Mouse (Mus musculus): Measurements from ENCODE around the gene Cmss1.

The Cmss1 gene

DNA sequence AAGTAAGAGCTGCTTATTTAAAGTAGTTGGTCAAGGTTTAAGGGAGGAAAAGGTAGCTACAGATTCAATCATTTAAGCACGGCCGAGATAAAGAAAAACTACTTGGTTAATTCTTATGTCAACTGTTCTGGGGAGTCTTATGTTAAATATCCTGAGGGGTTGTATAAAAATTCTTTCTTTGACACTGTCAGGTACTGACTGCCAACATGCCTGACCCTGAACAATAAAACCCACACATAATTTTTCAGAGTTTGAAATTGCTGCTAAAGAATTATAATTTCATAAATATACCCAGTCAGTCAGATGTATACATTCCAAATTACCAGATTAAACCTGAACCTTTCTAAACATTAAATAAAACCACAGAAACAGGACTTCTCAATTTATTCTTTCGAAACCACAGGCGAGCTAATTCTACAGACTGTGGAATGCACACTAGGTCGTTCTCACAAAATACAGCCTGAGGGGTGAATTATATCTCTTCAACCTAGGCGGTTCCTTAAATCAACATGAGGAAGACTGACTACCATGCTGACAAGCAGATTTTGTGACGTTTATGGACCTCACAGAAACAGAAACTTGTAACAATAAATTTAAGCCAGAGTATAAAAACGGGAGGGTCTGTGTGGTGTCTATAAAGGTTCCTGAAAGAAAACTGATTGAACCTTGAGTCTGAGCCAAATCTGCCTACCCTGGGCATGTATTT, 223.2 kb downstream of the Cmss1 start:
- no peak for DNase-seq

DNA sequence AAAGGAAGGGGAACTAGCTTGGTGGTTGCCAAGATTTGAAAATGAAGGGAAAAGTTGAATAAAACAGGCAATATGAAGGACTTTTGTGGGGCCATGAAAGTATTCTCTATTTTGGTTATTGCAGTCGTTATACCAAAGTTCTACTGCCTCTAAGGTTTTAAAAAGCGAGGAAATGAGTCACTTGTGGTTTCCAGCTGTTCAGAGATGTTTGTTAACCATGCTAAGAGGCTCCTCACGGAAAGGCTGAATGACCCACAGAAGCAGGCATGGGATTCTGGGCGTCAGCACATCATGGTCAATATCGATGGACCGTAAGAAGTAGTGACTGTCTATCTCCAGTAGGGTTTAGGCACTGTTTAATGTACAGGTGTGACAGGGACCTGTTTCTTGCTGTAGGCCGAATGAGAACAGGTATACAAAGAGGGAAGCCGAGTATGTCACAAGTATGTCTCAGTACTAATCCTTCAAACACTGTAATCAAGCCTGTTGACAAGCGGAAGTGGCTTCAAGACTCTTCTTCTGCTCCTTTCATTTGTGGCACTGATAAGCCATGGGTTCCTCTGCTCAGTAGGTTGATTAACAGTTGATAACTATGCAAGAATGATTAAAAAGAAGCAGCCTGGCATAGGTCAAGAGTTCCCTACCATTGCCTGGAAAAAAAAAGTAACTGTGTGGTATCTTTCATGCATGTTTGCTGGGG, 227.9 kb downstream of the Cmss1 start:
- DNase-seq, result no peak

DNA sequence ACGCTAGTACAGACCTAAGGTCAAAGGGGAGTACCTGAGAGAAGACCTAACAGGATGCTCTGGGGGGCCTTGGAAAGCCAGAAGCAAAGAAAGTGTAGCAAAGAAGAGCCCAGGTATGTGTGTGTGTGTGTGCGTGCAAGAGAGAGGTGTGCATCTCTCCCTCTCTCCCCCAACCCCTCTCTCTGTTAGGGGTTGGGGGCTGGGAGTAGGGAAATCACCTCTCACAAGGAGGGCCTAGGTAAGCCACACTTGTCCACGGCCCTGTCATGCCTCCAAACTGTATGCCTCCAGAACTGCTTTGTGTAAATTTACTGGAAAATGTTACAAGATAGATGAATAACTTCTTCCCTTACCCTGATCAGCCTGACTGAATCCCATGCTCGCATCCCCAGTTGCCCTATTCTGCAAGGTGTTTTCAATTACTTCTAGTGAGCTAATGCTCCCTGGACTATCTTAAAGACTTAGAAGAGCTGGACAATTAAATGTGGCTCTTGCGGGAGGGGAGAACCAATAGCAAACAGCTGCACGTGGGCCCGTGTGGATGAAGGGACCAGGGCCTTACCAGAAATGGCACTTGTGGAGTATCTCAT, 231.3 kb downstream of the Cmss1 start:
- no peak for DNase-seq

DNA sequence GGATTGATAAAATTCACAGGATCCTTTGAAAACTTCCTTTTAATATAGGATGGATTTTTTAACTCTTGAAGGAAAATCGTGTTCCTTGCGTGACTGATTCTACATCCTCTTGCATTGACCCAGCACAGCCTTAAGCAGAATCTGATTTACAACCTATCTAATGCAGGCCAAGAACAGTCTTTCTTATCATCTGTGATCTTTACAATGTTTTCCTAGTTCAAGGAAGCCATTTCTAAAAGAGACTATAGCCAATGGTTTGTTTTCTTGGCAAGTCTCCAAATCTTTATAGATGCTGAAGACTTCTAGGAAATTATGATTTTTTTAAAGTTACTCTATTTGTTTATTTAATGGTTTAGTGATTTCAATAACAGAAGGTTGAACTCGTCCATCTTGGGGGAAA, 234.5 kb downstream of the Cmss1 start:
- DNase-seq, result no peak

DNA sequence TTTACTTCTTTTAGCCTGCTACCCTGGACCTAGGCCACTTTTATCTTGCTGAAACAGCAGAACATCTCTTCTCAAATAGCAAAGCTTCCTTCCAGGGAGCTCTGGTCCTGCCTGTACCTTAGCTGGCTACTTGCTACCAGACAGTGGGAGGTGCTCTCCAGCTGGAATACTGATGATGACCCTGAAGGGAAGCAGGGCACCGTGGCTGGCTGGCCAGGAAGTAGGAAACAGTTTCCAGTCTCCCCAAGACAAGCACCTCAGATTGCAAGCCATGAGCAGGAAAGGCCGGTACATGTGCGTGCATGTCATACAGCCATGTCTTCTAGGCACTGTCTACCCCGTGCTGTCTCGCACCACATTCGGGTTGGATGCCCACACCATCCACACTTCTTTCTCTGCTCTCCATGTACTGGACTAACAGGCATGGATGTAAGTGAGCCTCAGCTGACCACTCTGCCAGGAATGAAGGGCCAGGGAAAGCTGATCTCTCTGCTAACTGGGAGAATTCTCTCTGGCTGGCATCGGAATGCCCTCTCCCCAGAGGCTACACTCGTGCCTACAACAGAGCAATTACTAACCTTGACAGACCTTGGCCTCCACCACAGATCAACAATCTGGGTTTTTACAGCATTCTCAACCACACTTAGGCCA, 236.7 kb downstream of the Cmss1 start:
- DNase-seq, result no peak

DNA sequence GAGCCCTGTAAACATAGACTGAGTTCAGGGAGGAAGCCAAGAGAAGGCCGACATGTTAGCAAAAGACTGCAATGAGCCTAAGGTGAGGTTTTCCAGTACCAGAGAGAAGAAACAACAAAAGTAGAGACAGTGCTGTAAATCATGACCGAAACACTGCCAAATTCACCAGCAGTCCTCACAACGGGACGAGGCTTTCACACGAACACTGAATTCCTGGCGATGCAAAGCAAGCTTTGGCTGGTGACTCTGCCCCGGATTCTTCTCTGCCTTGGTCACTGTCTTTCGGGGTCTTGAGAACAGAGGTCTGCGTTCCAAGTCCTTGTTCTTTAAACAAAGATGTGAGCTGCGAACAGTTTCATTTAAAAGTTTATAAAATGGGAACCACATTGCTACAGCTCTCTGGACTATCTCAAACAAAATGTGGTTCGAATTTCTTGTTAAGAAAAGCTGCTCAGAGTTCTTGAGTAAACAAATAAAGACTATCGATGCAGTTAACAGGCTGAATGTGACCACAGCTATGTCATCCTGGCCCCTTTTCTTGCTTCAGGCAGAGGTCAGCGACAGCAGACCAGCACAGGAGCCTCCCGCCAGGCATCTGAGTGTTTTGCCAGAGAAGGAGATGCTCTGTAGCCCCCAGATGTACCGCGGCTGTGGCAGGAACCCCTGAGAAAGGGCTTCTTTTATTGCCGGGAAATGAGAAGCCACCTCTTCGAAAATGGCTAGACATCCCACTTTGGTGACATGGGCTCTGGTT, 239.5 kb downstream of the Cmss1 start:
- DNase-seq, result peak; percentile 26 to 59

DNA sequence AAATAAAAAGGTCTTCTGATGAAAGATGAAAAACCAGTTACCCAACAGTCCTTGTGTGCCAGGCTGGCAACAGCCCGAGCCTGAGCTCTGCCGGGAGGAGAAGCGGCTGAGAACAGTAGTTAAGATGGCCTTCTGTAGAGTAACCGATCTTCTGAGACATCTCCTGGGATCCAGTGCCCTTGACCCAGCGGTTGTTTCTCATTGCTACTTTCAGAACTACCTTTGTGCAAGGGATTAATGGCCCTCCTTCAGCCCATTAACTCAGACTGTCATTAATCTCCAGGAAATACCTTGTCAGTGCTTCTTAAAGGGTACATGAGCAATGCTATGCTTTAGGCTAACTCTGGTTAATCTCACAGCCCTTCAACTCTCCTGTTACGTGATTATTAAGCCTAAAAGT, 240.5 kb downstream of the Cmss1 start:
- DNase-seq, result no peak

DNA sequence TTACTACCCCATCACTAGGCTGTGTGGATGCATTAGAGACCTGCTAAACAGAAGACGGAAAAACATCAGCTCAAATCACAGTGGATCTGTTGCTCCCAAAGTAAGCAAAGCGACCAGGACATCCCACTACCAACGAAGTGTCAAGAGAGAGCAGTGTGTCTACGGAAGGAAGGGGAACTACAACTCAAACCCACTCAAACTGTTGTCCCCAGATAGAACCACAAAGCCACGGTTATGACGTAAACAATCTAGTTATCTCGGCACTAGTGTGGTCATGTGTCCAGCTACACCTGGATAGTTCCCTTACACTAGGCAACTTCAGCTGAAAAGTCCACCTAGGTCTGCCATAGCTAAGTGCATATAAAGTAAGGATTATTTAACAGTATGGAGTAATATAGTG, 242.2 kb downstream of the Cmss1 start:
- DNase-seq, result no peak

DNA sequence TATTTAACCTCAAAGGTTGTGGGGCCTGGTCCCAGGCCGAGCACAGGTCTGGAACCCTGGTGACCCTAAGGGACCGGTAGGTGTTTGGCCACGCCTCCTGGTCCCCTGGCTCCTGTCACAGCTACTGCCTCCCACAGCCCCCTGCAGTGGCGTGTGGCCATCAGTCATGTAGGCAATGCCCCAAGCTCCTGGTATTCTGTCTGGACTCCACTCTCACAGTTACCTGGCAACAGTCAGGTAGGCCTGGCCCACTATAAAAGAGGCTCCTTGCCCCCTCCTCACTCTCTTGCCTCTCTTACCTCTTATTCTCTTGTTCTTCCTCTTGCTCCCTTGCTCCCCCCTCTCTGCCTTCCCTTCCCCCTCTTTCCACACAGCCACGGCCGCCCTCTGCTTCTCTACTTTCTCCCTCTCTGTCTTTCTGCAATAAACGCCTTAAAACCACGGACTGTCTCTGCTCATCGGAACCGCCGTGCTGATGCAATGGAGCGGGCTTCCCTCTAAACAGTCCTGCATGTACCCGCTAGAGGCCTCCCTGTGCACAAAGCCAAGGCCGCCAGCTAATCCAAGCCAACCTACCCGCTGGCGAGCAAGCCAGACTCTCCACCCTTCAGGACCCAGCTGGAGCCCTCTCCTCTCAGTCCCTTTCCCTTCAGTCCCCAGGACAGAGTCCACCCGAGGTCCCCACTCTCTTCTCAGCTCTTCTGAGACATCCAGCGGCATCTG, 243.8 kb downstream of the Cmss1 start:
- DNase-seq, result peak; percentile 75 to 84

DNA sequence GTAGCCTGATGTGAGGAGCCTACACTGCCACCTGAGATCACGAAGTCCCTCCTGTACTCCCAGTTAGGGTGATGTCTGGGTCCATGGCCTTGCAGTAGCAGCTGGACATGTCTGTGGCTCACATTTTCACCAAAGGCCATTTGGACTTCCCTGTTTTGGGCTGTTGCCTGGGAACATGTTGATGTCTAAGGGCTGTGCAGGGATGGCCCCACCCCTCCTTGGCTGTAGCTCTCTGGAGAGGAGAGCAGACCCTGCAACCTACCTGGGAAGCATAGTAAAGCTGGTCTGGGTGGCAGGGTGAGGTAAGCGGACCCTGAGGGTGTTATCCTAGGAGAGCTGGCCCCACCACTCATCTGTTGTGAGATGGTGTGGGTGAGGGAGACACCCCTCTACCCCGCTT, 245.9 kb downstream of the Cmss1 start:
- DNase-seq, result no peak

DNA sequence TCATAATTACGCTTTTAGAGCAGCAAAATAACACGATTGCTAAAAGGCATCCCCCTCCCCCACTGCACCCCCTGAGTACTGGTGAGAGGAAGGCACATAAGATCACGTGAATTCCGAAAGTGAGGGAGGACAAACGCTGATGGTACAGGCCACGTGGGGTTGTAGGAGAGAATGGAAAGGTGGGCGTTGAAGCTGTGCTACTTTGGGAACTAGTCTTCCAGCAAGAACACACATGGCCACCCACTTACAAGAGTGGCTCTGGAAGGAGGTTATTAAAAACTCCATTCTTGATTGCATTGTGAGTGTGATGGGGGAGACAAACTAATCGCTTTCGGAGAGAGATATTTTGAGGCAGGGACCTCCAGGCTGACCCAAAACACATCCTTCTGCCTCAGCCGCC, 247.4 kb downstream of the Cmss1 start:
- no peak for DNase-seq

DNA sequence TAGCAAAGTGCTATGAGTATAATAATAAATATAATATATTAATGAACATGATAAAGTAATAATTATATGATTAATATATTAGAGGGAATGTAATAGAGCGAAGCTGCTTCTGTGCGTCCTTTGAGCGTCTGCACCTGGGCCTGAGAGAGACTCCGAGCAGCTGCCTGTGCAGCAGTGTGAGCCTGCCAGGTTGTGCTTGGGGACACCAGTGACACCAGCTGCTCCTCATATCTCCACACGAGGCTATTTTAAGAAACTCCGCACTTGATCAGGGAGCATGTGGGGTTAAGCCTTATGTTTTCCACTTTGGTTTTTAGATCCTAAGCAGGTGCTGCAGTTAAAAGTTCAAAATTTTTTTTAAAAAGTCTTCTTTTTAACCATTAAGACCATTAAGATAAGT, 249.7 kb downstream of the Cmss1 start:
- DNase-seq, result no peak

DNA sequence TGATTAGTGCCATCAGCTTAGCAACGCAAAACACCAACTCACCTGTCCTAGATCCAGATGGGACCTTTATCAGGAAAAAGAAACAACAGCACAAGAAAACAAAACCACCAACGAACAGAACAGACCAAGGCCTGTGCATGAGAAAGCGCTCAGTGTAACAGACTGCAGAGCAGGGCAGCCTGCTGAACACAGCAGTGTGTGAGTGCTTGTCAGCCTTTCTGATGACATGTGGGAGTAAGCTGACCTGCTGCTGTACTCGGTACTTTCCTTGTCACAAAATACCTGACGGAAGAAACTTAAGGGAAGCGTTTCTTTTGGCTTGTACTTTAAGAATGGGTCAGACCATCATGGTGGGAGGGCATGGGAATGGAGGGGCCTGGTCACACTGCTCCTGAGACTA, 250.2 kb downstream of the Cmss1 start:
- DNase-seq, result no peak

DNA sequence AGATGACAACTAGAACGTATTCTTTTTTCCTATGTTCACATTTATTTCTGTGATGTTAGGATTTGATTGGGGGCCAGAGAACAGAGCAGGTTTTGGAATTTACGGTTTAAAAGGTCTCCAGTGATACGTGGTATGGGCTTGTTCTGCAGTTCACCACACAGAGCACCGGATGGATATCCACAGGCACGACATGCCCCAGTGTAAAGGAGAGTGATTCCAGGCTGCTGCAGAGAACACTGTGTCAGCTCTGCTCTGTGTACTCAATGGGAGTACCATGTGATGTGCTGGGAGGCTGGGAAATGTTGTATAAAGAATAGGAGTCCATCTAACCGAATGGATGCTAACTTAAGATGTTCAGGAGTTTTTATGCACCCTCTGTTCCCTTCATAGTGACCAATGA, 252.7 kb downstream of the Cmss1 start:
- DNase-seq, result no peak

DNA sequence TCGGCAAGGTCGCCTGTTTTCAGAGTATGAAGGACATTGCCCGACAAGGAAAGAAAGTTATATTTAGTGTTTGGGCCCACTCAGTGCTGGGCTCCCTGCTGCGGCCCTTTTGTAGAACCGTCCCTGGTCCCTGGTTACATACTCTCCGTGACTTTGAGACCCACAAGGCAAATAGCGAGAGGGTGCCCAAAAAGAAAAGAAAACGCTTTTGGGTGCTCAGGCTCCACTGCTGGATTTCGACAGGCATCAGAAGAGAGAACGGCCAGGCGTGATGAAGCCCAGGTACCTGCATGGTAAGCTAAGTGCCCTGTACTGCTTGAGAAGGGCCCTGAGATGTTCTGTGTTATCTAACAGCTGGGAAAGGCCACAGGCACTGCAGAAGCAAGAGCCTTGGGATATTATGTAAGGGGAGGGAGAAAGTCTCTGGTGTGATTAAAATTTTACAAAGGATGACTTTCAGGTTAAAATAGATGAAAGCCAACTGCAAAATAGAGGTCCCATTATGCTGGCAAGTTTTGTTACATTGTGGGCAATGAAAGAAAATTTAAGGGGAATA, 253.4 kb downstream of the Cmss1 start:
- no peak for DNase-seq

DNA sequence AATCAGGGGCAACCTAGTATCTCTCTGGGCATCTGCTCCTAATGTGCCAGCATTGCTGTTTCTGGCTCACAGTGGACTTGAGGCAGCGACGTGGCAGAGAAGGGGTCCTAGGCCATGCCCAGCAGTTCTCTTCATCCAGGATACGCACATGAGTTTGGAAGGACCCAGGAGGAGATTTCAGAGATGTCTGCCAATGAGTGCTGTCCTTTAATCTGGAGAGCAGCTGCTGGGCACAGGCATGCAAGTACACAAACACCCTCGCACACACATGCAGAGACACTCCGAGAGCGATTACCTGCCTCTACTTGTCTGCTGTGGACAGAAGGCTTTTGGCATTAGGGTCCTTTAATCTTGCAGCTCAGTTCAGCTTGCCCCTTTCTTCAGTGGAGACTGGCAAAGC, 253.9 kb downstream of the Cmss1 start, which contains the start of gene Filip1l:
TSS of gene Filip1l (plus strand) at position 343 of the 400 bp plus-strand sequence.
- no peak for DNase-seq

DNA sequence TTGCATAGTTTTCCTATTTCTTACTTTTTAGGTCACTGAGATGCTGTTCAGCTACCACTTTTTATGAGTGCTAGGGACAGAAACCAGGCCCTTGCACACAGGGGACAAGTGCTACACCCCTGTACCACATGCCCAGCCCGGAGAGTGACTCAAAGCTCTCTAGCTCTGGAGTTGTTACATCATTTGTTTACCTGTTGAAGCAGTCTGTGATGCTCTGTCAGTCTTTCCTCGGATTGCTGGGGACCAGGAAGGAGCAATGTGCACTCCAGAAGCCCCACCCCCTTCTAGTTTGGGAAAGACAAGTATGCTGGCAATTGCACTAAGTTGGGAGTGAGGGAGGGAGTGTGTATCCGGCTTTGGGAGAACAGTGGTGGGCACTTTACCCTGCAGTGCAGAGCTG, 257.0 kb downstream of the Cmss1 start:
- peak; percentile 25 to 33 for DNase-seq

DNA sequence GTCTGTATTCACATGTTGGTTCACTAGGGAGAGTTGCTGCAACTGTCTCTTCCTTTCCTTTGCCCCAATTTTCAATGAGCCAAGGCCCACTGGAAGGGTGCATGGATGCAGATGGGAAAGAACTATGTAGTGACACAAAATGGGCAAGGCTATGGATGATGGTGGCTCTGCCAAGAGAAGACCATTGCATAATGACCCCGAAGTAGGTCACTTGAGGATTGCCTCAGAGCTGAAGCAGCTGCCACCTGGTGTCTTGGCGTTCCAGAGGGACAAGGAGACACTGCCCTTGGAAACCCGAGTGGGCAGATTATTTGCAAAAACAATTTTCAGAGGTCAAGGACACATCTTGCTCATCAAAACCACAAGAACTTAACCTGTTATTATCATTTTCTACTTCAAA, 257.6 kb downstream of the Cmss1 start:
- no peak for DNase-seq

DNA sequence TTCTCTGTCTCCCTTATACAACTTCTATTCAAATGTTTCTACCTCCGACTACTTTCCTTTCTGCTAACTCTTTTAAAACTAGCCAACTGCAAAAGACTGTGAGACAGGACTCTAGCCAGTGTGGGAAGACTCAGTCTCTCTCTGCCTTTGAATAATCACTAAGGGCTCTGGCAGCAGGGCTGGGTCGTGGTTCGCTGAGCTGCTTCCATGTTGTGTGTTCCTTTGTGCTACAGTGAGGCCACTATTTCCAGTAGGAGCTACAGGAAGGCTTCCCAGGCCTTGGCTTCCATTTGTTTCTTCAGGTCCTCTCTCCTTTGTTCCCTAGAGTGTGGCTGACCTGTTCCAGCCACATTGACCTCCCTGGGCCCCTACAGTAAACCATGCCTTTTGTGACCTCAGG, 260.4 kb downstream of the Cmss1 start:
- no peak for DNase-seq

DNA sequence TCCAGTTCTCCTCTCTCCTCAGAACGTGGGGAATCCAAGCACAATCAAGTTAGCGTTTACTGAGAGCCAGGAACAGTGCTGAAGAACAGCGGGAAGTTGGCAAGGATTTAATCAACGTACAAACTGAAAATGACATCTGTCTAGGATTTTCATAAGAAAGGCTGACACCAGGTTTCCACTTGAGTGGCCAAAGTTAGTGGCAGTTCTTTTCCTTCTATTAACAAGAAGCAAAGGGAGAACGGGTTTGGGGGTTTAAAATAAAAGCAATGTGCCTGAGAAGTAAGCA, 266.1 kb downstream of the Cmss1 start:
- no peak for DNase-seq

DNA sequence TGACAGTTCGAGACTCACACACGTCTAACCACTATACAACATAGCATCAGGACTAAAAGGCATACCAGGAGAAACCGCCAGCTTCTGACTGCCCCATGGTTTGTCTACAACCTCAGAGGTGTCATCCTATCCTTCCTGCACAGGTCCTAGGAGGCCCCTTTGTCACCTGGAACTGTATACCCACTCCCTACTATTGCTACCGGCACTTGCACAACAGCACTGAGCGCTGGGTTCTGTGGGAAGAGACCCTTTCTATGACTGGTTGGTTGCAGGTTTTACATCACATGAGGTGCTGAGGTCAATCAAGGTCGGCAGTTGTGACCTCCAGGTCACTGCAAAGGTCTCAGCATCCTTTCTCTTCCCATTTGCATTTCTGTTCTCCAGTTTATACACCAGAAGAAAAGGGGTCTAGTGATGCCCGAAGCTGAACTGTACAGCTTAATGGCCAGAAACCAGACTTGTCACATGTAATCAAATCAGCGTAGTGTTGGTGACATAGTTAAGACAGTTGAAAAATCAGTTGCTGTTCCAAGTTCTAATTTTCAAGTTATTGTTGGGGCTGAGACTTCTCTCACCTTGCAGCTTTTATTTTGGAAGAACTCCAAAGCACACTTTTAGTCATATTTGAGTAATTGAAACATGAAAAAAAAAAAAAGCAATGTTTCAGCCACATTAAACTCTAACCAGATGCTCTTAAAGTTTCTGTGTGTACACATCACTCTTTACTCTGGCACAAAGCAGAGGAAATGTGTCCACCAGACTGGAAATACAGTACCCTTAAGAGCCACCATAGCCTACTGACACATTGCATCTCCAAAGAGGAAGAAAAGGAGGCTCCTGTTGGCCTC, 266.7 kb downstream of the Cmss1 start:
- no peak for DNase-seq
